ENCODE assay signal across 8 mouse cellular contexts in the genomic region with DNA sequence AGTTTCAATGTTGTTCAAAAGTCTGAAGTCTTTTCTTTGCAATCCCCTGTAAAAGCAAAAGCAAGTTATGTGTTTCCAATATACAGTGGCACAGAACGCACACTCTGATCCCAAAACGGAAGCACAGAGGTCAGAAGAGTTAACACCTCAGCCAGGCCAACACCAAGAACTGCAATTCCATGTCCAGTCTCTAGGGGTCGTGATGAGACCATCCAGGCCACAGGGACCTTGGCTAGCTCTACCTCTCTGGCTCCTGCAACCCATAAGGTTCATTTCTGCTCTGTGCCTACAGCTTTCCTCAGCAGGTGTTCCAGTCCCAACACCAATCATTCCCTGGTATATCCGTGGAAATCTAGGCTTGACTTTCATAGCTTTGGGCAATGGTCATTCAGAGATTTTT.
DNase-seq lines count a peak whose midpoint lies in the region; ATAC-seq and TF ChIP-seq lines count a peak whose summit lies in the region.

No protein-coding gene starts in this region.

- no peaks in the 10 kb centered on the region for H3K27me3 ChIP-seq in hindbrain, embryonic 11.5 days (ENCODE audit: control insufficient read depth, insufficient read depth, low read length)
- H3K27me3 ChIP-seq in hindbrain, embryonic 14.5 days (ENCODE audit: control insufficient read depth, insufficient read depth, low read length), result no peaks in the 10 kb centered on the region
- H3K27me3 ChIP-seq in small intestine, adult 2 months (ENCODE audit: control insufficient read depth, insufficient read depth, low read length), result no peaks in the 10 kb centered on the region

- no peaks in the 10 kb centered on the region for H3K9me3 ChIP-seq in hindbrain, embryonic 11.5 days (ENCODE audit: control insufficient read depth, low read length)
- H3K9me3 ChIP-seq in hindbrain, embryonic 14.5 days (ENCODE audit: control insufficient read depth, low read length), result no peaks in the 10 kb centered on the region

- 34% methylated on average over 4 of the region's 4 CpGs for WGBS in hindbrain, embryonic 11.5 days
- whole genome bisulfite sequencing in hindbrain, embryonic 14.5 days, result 41% methylated on average over 4 of the region's 4 CpGs
- WGBS in small intestine, adult 2 months, result 24% methylated on average over 4 of the region's 4 CpGs

- no peak overlapping the region for H3K4me2 ChIP-seq in hindbrain, embryonic 11.5 days (replicated peaks; ENCODE audit: low read depth, low read length)
- H3K4me2 ChIP-seq in hindbrain, embryonic 14.5 days (replicated peaks), result no peak overlapping the region

- no peak for ATAC-seq in hindbrain, embryonic 11.5 days (ENCODE audit: low FRiP score)
- ATAC-seq in hindbrain, embryonic 14.5 days (ENCODE audit: low FRiP score), result no peak

- no peaks in the 10 kb centered on the region for H3K36me3 ChIP-seq in hindbrain, embryonic 11.5 days (ENCODE audit: control insufficient read depth, insufficient read depth, low read length)
- H3K36me3 ChIP-seq in hindbrain, embryonic 14.5 days (replicated peaks; ENCODE audit: control insufficient read depth, insufficient read depth), result no peaks in the 10 kb centered on the region
- no peaks in the 10 kb centered on the region for H3K36me3 ChIP-seq in small intestine, adult 2 months (ENCODE audit: control insufficient read depth, insufficient read depth, low read length)

- H3K4me3 ChIP-seq in hindbrain, embryonic 11.5 days (ENCODE audit: low read depth, low read length), result no peak overlapping the region
- H3K4me3 ChIP-seq in hindbrain, embryonic 14.5 days (replicated peaks; ENCODE audit: low read length), result no peak overlapping the region
- no peak overlapping the region for H3K4me3 ChIP-seq in layer of hippocampus, adult 2 months
- no peak overlapping the region for H3K4me3 ChIP-seq in small intestine, adult 2 months (ENCODE audit: low read depth, low read length)

- no peak for TF ChIP-seq POLR2A in small intestine, adult 2 months (IDR thresholded peaks at IDR 0.05; ENCODE audit: low read depth, low read length)

- peak; percentile 88 for TF ChIP-seq CTCF in layer of hippocampus, adult 2 months (conservative IDR thresholded peaks at IDR 0.05)
- TF ChIP-seq CTCF in small intestine, adult 2 months (IDR thresholded peaks at IDR 0.05; ENCODE audit: extremely low read depth, insufficient read length, insufficient replicate concordance, low read depth, low read length), result peak; percentile 28; the same call in 1 of the 2 replicates

- H3K4me1 ChIP-seq in hindbrain, embryonic 11.5 days (replicated peaks; ENCODE audit: control insufficient read depth, insufficient read depth, low read length), result no peaks in the 10 kb centered on the region
- 0 out of 2 replicates have a peak, but pooled peaks cover 6% of the 10 kb centered on the region for H3K4me1 ChIP-seq in hindbrain, embryonic 14.5 days (replicated peaks; ENCODE audit: control insufficient read depth, insufficient read depth, low read length)
- no peaks in the 10 kb centered on the region for H3K4me1 ChIP-seq in small intestine, adult 2 months (ENCODE audit: control insufficient read depth, insufficient read depth, insufficient read length, low read length)

- H3K9ac ChIP-seq in hindbrain, embryonic 11.5 days (ENCODE audit: low read depth, low read length), result no peak overlapping the region
- H3K9ac ChIP-seq in hindbrain, embryonic 14.5 days, result no peak overlapping the region

- peak; percentile 64 for DNase-seq in hindbrain, embryonic 11.5 days (ENCODE audit: low spot score)
- DNase-seq in hindbrain, embryonic 14.5 days (ENCODE audit: low spot score), result no peak
- DNase-seq in A20 (ENCODE audit: low read depth, low spot score), result peak; percentile 57
- peak; percentile 12 for DNase-seq in adrenal gland, adult 8-10 months
- DNase-seq in embryo, embryonic 10.5 days (ENCODE audit: low spot score), result peak; percentile 76
- DNase-seq in layer of hippocampus, adult 2 months (ENCODE audit: low spot score in 2 of 2), result peak; percentile 26 to 48
- DNase-seq in spleen, postnatal 14 days (ENCODE audit: low spot score in 2 of 2), result no peak

- no peak overlapping the region for H3K27ac ChIP-seq in hindbrain, embryonic 11.5 days (ENCODE audit: low read depth, low read length)
- H3K27ac ChIP-seq in hindbrain, embryonic 14.5 days, result no peak overlapping the region
- H3K27ac ChIP-seq in layer of hippocampus, adult 2 months, result no peak overlapping the region
- no peak overlapping the region for H3K27ac ChIP-seq in small intestine, adult 2 months (ENCODE audit: insufficient read depth, low read depth, low read length)

Comparison
In these comparisons a context has a peak if more than half of its experiments do, and no peak if none do; other contexts are left out.
1. DNase-seq: peak in hindbrain, embryonic 11.5 days (single experiment), A20 (single experiment), adrenal gland, adult 8-10 months (single experiment), embryo, embryonic 10.5 days (single experiment) and layer of hippocampus, adult 2 months (2 of 2); none in hindbrain, embryonic 14.5 days (single experiment) and spleen, postnatal 14 days (0 of 2).